Mouse (Mus musculus): ENCODE data around the gene Armcx3. TPM values are rescaled to one million over a fixed set of nuclear protein-coding genes. Genes with fewer than 3 reads are reported as not detected.

Gene Armcx3
- total and polyA plus RNA-seq, 3 experiments: 0.23 to 8.6 (median 1.2) TPM

GRCm38 (mm10) chrX:134807833-134808754 is 51.7 kb downstream of the Armcx3 start:
- H3K4me3 ChIP-seq (replicated peaks in 1 of 3; ENCODE audit: low read depth in 2 of 3, low read length in 2 of 3, poor library complexity in 1 of 3): peak overlapping the region; percentile 63 to 80 (median 65)
- H3K4me2 ChIP-seq (ENCODE audit: insufficient read depth, low read depth, poor library complexity, severe bottlenecking): peak overlapping the region; percentile 60
- dilution Hi-C loops (cut with MboI; ENCODE audit: extremely low pct_ligation_motif_present, extremely low pct_unique_long_range_greater_than_20kb, low sequenced_read_pairs): no loop called here
- no peaks in the 10 kb centered on the region for H3K9me3 ChIP-seq (replicated peaks; ENCODE audit: low read length)
- no peak overlapping the region for H3K27ac ChIP-seq (ENCODE audit: insufficient read depth, low read depth)
- TF ChIP-seq USF2 (conservative IDR thresholded peaks at IDR 0.05; ENCODE audit: low read depth, low read length) (no peak), MAFK (IDR thresholded peaks at IDR 0.05; ENCODE audit: insufficient replicate concordance, low read length) (no peak), NRF1 (IDR thresholded peaks at IDR 0.05; ENCODE audit: low read depth, low read length) (peak; percentile 64), MYC (IDR thresholded peaks at IDR 0.05; ENCODE audit: low read depth, low read length) (no peak)
- H3K9ac ChIP-seq (ENCODE audit: insufficient read depth, low read depth): peak overlapping the region; percentile 87
- no peaks in the 10 kb centered on the region for H3K27me3 ChIP-seq (replicated peaks)
- peaks cover 0 to 3% of the 10 kb centered on the region in 2 experiments; a peak in 1 of 4 replicates for H3K4me1 ChIP-seq (ENCODE audit: control insufficient read depth in 1 of 2, insufficient read depth in 2 of 2)
- H3K79me2 ChIP-seq (replicated peaks; ENCODE audit: control insufficient read depth, extremely low read depth, insufficient read depth, poor library complexity, severe bottlenecking): peaks cover 12% of the 10 kb centered on the region
- peaks cover 16 to 22% of the 10 kb centered on the region in 2 experiments for H3K36me3 ChIP-seq (replicated peaks in 1 of 2; ENCODE audit: control insufficient read depth in 1 of 2, insufficient read depth in 1 of 2, low read length in 1 of 2)
- in situ Hi-C loops (cut with MboI; ENCODE audit: low pct_ligation_motif_present, low pct_unique_long_range_greater_than_20kb, low sequenced_read_pairs): no loop called here
- peak; percentile 23 for DNase-seq (ENCODE audit: extremely low read depth)

DNA sequence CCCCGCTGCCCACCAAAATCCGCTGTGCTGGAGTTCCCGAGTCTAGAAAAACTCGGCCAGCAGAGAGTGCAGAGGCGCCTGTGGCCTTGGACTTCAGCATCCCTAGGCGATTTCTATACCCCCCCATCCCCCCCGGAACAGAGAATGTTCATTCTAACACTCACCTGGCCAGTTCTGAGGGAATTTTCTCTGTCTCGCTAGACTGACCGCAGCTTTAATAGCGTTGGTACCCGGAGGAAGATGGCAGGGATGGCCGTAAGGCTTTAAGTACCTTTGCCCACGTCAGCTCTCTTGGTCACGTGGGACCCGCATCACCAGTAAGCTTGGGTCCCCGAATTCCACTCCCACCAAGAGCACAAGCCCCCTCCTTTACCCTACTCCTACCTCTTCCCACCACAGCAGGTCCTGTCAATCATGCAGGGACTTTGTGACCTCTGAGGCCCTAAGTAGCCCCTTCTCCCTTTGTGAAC is 52.4 kb downstream of the Armcx3 start, which contains the start of gene Armcx2:
Armcx2 (minus strand) TSS at position 467 of the 470 bp plus-strand sequence.
- Histone ChIP-seq H3K27ac (ENCODE audit: insufficient read depth, low read depth) (no peak within 1 kb of the TSS), H3K4me3 (replicated peaks in 1 of 3; ENCODE audit: low read depth in 2 of 3, low read length in 2 of 3, poor library complexity in 1 of 3) (peak within 1 kb of the TSS; percentile 63 to 80 (median 65)), H3K9ac (ENCODE audit: insufficient read depth, low read depth) (peak within 1 kb of the TSS; percentile 87), H3K36me3 (replicated peaks in 1 of 2; ENCODE audit: control insufficient read depth in 1 of 2, insufficient read depth in 1 of 2, low read length in 1 of 2) (peaks cover 16 to 22% of the 10 kb centered on the region in 2 experiments), H3K4me1 (ENCODE audit: control insufficient read depth in 1 of 2, insufficient read depth in 2 of 2) (peaks cover 0 to 3% of the 10 kb centered on the region in 2 experiments; a peak in 1 of 4 replicates), H3K27me3 (replicated peaks) (no peaks in the 10 kb centered on the region), H3K79me2 (replicated peaks; ENCODE audit: control insufficient read depth, extremely low read depth, insufficient read depth, poor library complexity, severe bottlenecking) (peaks cover 12% of the 10 kb centered on the region), H3K9me3 (replicated peaks; ENCODE audit: low read length) (no peaks in the 10 kb centered on the region), H3K4me2 (ENCODE audit: insufficient read depth, low read depth, poor library complexity, severe bottlenecking) (peak within 1 kb of the TSS; percentile 60)
- peak; percentile 60 for DNase-seq (ENCODE audit: extremely low read depth)
- TF ChIP-seq RCOR1 (conservative IDR thresholded peaks at IDR 0.05; ENCODE audit: low read depth, low read length): no peak
- no peak for TF ChIP-seq MAZ (IDR thresholded peaks at IDR 0.05; ENCODE audit: low read depth, low read length)
- no peak for TF ChIP-seq ETS1 (conservative IDR thresholded peaks at IDR 0.05; ENCODE audit: low read depth, low read length)
- TF ChIP-seq BHLHE40 (IDR thresholded peaks at IDR 0.05; ENCODE audit: low read depth, low read length): no peak
- no peak for TF ChIP-seq MYC (IDR thresholded peaks at IDR 0.05; ENCODE audit: low read depth, low read length)
- TF ChIP-seq CHD2 (IDR thresholded peaks at IDR 0.05; ENCODE audit: low read length): no peak
- no peak for TF ChIP-seq UBTF (IDR thresholded peaks at IDR 0.05; ENCODE audit: low read depth, low read length)
- TF ChIP-seq USF2 (conservative IDR thresholded peaks at IDR 0.05; ENCODE audit: low read depth, low read length): peak; percentile 83
- TF ChIP-seq MAX (IDR thresholded peaks at IDR 0.05; ENCODE audit: low read length): peak; percentile 85
- no peak for TF ChIP-seq EP300 (IDR thresholded peaks at IDR 0.05; ENCODE audit: low read length)
- TF ChIP-seq MEF2A (IDR thresholded peaks at IDR 0.05; ENCODE audit: borderline replicate concordance, low read depth, low read length): no peak
- no peak for TF ChIP-seq CTCF (conservative IDR thresholded peaks at IDR 0.05 in 1 of 2, IDR thresholded peaks at IDR 0.05 in 1 of 2; ENCODE audit: low read depth in 2 of 2, low read length in 2 of 2)
- TF ChIP-seq TBP (conservative IDR thresholded peaks at IDR 0.05; ENCODE audit: low read depth, low read length): peak; percentile 94
- TF ChIP-seq POLR2A (IDR thresholded peaks at IDR 0.05; ENCODE audit: low read depth, low read length): peak; percentile 75
- TF ChIP-seq MXI1 (IDR thresholded peaks at IDR 0.05; ENCODE audit: low read depth, low read length): no peak
- TF ChIP-seq POLR2AphosphoS2 (IDR thresholded peaks at IDR 0.05; ENCODE audit: low read depth, low read length): peak; percentile 55; the same call in 1 of the 2 replicates
- TF ChIP-seq MAFK (IDR thresholded peaks at IDR 0.05; ENCODE audit: insufficient replicate concordance, low read length): no peak
- no peak for TF ChIP-seq HCFC1 (IDR thresholded peaks at IDR 0.05; ENCODE audit: low read depth, low read length)
- TF ChIP-seq NRF1 (IDR thresholded peaks at IDR 0.05; ENCODE audit: low read depth, low read length): no peak
- TF ChIP-seq CHD1 (IDR thresholded peaks at IDR 0.05; ENCODE audit: low read depth, low read length): no peak
- peak; percentile 83 for TF ChIP-seq NELFE (IDR thresholded peaks at IDR 0.05; ENCODE audit: low read depth, low read length)
- peak; percentile 88 for TF ChIP-seq USF1 (IDR thresholded peaks at IDR 0.05; ENCODE audit: low read depth, low read length)
- TF ChIP-seq ZKSCAN1 (IDR thresholded peaks at IDR 0.05; ENCODE audit: borderline replicate concordance, low read depth, low read length): no peak
- no peak for TF ChIP-seq SMC3 (IDR thresholded peaks at IDR 0.05; ENCODE audit: low read depth, low read length)
- in situ Hi-C loops (cut with MboI; ENCODE audit: low pct_ligation_motif_present, low pct_unique_long_range_greater_than_20kb, low sequenced_read_pairs) (no loop called here), dilution Hi-C loops (cut with MboI; ENCODE audit: extremely low pct_ligation_motif_present, extremely low pct_unique_long_range_greater_than_20kb, low sequenced_read_pairs) (no loop called here)
